Mouse (Mus musculus): ENCODE results near the gene Arhgef28. TPM values are rescaled to one million over a fixed set of nuclear protein-coding genes. Genes with fewer than 3 reads are reported as not detected.

Gene Arhgef28
- polyA plus RNA-seq, 1 experiment from 2014 or later, result 10.6 TPM

Other genes starting within 250 kb of the Arhgef28 start
- gene Utp15, start 56.6 kb upstream of the Arhgef28 start, polyA plus RNA-seq (2016; fragmentation: Nextera tagmentation; extraction: Ambion mirVana), result 36.8 and 44.8 TPM in 2 replicates
- 17.6 and 22.4 TPM in 2 replicates for gene Ankra2, start 56.6 kb upstream of the Arhgef28 start, polyA plus RNA-seq (2016; fragmentation: Nextera tagmentation; extraction: Ambion mirVana)
- gene Gm21976, start 73.4 kb upstream of the Arhgef28 start, polyA plus RNA-seq (2016; fragmentation: Nextera tagmentation; extraction: Ambion mirVana), result not detected in 2 replicates
- 664 and 711 TPM in 2 replicates for gene Btf3, start 110.6 kb upstream of the Arhgef28 start, polyA plus RNA-seq (2016; fragmentation: Nextera tagmentation; extraction: Ambion mirVana)
- gene Foxd1, start 147.8 kb upstream of the Arhgef28 start, polyA plus RNA-seq (2016; fragmentation: Nextera tagmentation; extraction: Ambion mirVana), result 3.9 TPM in 2 replicates